Mouse (Mus musculus) ES-Bruce4 (cell line): Measurements from ENCODE around the gene Gm10518.

Source experiments
- CTCF ChIP-seq: IDR thresholded peaks from one replicate; pipeline ENCODE4 v1.8.1; 2011; ENCODE audit warnings: low read depth, low read length
- EP300 ChIP-seq: IDR thresholded peaks from 2 replicates; pipeline ENCODE4 v1.6.1; 2011; ENCODE audit warnings: low read depth, low read length; ENCODE audit not compliant: insufficient read depth
- POLR2A ChIP-seq: IDR thresholded peaks from one replicate; pipeline ENCODE4 v1.8.1; 2011; ENCODE audit warnings: low read length; ENCODE audit not compliant: insufficient read depth

DNA sequence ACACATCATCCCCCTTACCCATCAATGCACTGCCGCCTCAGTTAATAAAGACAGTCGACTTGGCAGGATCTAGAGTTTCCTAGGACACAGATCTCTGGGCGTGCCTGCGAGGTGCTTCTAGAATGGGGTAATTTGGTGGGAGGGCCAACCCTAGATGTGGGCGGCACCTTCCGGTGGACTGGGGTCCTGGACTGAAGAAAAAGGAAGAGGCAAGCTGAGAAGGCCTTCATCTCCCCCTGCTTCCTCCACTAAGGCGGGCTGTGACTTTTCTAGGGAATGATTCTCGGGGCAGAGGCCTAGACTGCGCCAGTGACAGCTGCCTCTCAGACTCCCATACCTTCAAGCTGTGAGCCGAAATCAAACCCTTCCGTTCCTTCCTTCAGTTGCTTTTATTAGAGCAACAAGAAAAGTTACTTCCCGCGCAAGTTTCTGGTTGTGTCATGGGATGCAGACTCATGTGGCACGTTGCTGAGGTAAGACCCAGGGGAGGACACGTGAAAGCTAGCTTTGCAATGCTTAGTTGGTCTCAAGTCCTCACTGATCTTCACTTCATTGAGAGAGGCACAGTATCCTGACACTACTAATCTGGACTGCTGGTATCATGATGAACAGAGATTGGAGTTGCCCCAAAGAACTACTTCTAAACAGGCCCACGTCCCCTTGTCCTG, 42.8 kb downstream of the Gm10518 start:
- TF ChIP-seq POLR2A (no peak), EP300 (no peak), CTCF (no peak)
